Mouse (Mus musculus) heart, embryonic 11.5 days (tissue): ENCODE data around the gene Hgf. TPM values are rescaled to one million over a fixed set of nuclear protein-coding genes. Genes with fewer than 3 reads are reported as not detected.

Experiments
- ATAC-seq: fragments of 200-750 bp; cut with Nextera tagmentation; replicated peaks from 2 replicates; pipeline ENCODE4 v1.8.0; 2017; ENCODE audit warnings: moderate library complexity; ENCODE audit not compliant: insufficient number of reproducible peaks, low FRiP score, low TSS enrichment
- H3K27ac ChIP-seq: fragments of 300-500 bp; sonication (generic); 2 replicates; pipeline ENCODE4 v1.5.1; 2014; ENCODE audit warnings: mild to moderate bottlenecking, low read depth, low read length
- H3K27me3 ChIP-seq: fragments of 300-500 bp; sonication (generic); 2 replicates; pipeline ENCODE4 v1.6.1; 2014; ENCODE audit warnings: mild to moderate bottlenecking, low read length, mixed read lengths; ENCODE audit not compliant: control insufficient read depth, insufficient read depth
- H3K36me3 ChIP-seq: fragments of 300-500 bp; sonication (generic); 2 replicates; pipeline ENCODE4 v1.6.1; 2014; ENCODE audit warnings: mild to moderate bottlenecking, low read length, moderate library complexity, mixed read lengths; ENCODE audit not compliant: control insufficient read depth, insufficient read depth
- H3K4me1 ChIP-seq: fragments of 300-500 bp; sonication (generic); 2 replicates; pipeline ENCODE4 v1.6.1; 2014; ENCODE audit warnings: low read length; ENCODE audit not compliant: control insufficient read depth, insufficient read depth
- H3K4me2 ChIP-seq: fragments of 300-500 bp; sonication (generic); 2 replicates; pipeline ENCODE4 v1.6.1; 2014; ENCODE audit warnings: mild to moderate bottlenecking, moderate library complexity
- H3K4me3 ChIP-seq: fragments of 300-500 bp; sonication (generic); 2 replicates; pipeline ENCODE4 v1.5.1; 2014; ENCODE audit warnings: low read depth, low read length
- H3K9ac ChIP-seq: fragments of 300-500 bp; sonication (generic); 2 replicates; pipeline ENCODE4 v1.6.1; 2014; ENCODE audit warnings: mild to moderate bottlenecking, low read depth, low read length, moderate library complexity
- H3K9me3 ChIP-seq: fragments of 300-500 bp; sonication (generic); replicated peaks from 2 replicates; pipeline ENCODE4 v1.6.1; 2016; ENCODE audit warnings: low read length; ENCODE audit not compliant: control insufficient read depth
- WGBS: fragments of 180-500 bp; shearing (Covaris S2); extraction: QIAGEN DNeasy Blood & Tissue Kit; methylation state at CpG from one replicate; pipeline ENCODE4 v1.1.7; 2014; ENCODE audit not compliant: insufficient replicate concordance; 5-methylcytosine and 5-hydroxymethylcytosine counted together
- polyA plus RNA-seq: library from polyadenylated mRNA; unstranded; fragments of >200 nt; fragmentation: Nextera tagmentation; extraction: Ambion mirVana; gene quantifications from 2 replicates; pipeline ENCODE4 v1.2.1, GENCODE M21; 2014

Gene Hgf
- polyA plus RNA-seq, result 2.0 and 2.5 TPM in 2 replicates

- Histone ChIP-seq H3K27ac (no peak within 1 kb of the TSS), H3K9me3 (no peaks in the 10 kb centered on the region), H3K4me2 (peak within 1 kb of the TSS; percentile 70), H3K36me3 (no peaks in the 10 kb centered on the region), H3K9ac (peak within 1 kb of the TSS; percentile 54; the same call in 1 of the 2 replicates), H3K4me3 (peak within 1 kb of the TSS; percentile 39), H3K4me1 (no peaks in the 10 kb centered on the region), H3K27me3 (no peaks in the 10 kb centered on the region)
- peak; percentile 42 for ATAC-seq
- 9% methylated on average over 16 of the region's 16 CpGs for WGBS
These were observed at the start of gene Hgf for GRCm38 (mm10) chr5:16553304-16554047. Hgf (plus strand) TSS chr5:16553495.

GRCm38 (mm10) chr5:16506702-16507350, 46.5 kb upstream of the Hgf start:
- Histone ChIP-seq H3K4me3 (no peak overlapping the region), H3K9me3 (no peaks in the 10 kb centered on the region), H3K27me3 (no peaks in the 10 kb centered on the region), H3K27ac (no peak overlapping the region), H3K9ac (no peak overlapping the region), H3K4me1 (no peaks in the 10 kb centered on the region), H3K36me3 (no peaks in the 10 kb centered on the region), H3K4me2 (no peak overlapping the region)
- 69% methylated on average over 4 of the region's 4 CpGs for WGBS
- no peak for ATAC-seq

- no peak for ATAC-seq
- H3K4me1 ChIP-seq, result no peaks in the 10 kb centered on the region
- H3K9me3 ChIP-seq, result no peaks in the 10 kb centered on the region
- H3K4me2 ChIP-seq, result no peak overlapping the region
- no peak overlapping the region for H3K9ac ChIP-seq
- no peaks in the 10 kb centered on the region for H3K36me3 ChIP-seq
- no peaks in the 10 kb centered on the region for H3K27me3 ChIP-seq
- no peak overlapping the region for H3K4me3 ChIP-seq
- 76% methylated on average over 3 of the region's 3 CpGs for WGBS
- no peak overlapping the region for H3K27ac ChIP-seq
These were observed 21.5 kb upstream of the Hgf start for GRCm38 (mm10) chr5:16531619-16532277.

GRCm38 (mm10) chr5:16538067-16538466, 15.2 kb upstream of the Hgf start:
- Histone ChIP-seq H3K36me3 (no peaks in the 10 kb centered on the region), H3K27me3 (no peaks in the 10 kb centered on the region), H3K9ac (no peak overlapping the region), H3K4me2 (no peak overlapping the region), H3K27ac (no peak overlapping the region), H3K4me3 (no peak overlapping the region), H3K4me1 (no peaks in the 10 kb centered on the region), H3K9me3 (no peaks in the 10 kb centered on the region)
- no peak for ATAC-seq
- WGBS, result 70% methylated on average over 2 of the region's 2 CpGs

- no peak overlapping the region for H3K27ac ChIP-seq
- no peaks in the 10 kb centered on the region for H3K9me3 ChIP-seq
- H3K9ac ChIP-seq, result no peak overlapping the region
- H3K27me3 ChIP-seq, result no peaks in the 10 kb centered on the region
- no peak for ATAC-seq
- WGBS, result 28% methylated on average over 2 of the region's 2 CpGs
- H3K4me3 ChIP-seq, result no peak overlapping the region
- H3K4me2 ChIP-seq, result no peak overlapping the region
- H3K36me3 ChIP-seq, result no peaks in the 10 kb centered on the region
- H3K4me1 ChIP-seq, result no peaks in the 10 kb centered on the region
These were observed 11.7 kb upstream of the Hgf start for GRCm38 (mm10) chr5:16541561-16542116.

GRCm38 (mm10) chr5:16547490-16547889, 5.8 kb upstream of the Hgf start:
- no peaks in the 10 kb centered on the region for H3K27me3 ChIP-seq
- no peak overlapping the region for H3K4me2 ChIP-seq
- H3K4me3 ChIP-seq, result no peak overlapping the region
- no peaks in the 10 kb centered on the region for H3K36me3 ChIP-seq
- H3K9ac ChIP-seq, result no peak overlapping the region
- no peaks in the 10 kb centered on the region for H3K9me3 ChIP-seq
- H3K27ac ChIP-seq, result no peak overlapping the region
- no peaks in the 10 kb centered on the region for H3K4me1 ChIP-seq
- 79% methylated on average over 3 of the region's 3 CpGs for whole genome bisulfite sequencing
- no peak for ATAC-seq

GRCm38 (mm10) chr5:16552647-16553046, 648 bp upstream of the Hgf start:
- Histone ChIP-seq H3K9me3 (no peaks in the 10 kb centered on the region), H3K4me1 (no peaks in the 10 kb centered on the region), H3K4me2 (peak overlapping the region; percentile 70; the same call in 1 of the 2 replicates), H3K27me3 (no peaks in the 10 kb centered on the region), H3K27ac (no peak overlapping the region), H3K4me3 (no peak overlapping the region), H3K36me3 (no peaks in the 10 kb centered on the region), H3K9ac (no peak overlapping the region)
- 70% methylated on average over 4 of the region's 4 CpGs for WGBS
- ATAC-seq, result no peak

GRCm38 (mm10) chr5:16560247-16560646, 7.0 kb downstream of the Hgf start:
- 85% methylated on average over 3 of the region's 3 CpGs for WGBS
- Histone ChIP-seq H3K27ac (no peak overlapping the region), H3K9me3 (no peaks in the 10 kb centered on the region), H3K4me3 (no peak overlapping the region), H3K27me3 (no peaks in the 10 kb centered on the region), H3K4me2 (no peak overlapping the region), H3K9ac (no peak overlapping the region), H3K36me3 (no peaks in the 10 kb centered on the region), H3K4me1 (no peaks in the 10 kb centered on the region)
- no peak for ATAC-seq
